Mouse (Mus musculus): Measurements from ENCODE around the gene Hist1h2bl.

Hist1h2bl gene

DNA sequence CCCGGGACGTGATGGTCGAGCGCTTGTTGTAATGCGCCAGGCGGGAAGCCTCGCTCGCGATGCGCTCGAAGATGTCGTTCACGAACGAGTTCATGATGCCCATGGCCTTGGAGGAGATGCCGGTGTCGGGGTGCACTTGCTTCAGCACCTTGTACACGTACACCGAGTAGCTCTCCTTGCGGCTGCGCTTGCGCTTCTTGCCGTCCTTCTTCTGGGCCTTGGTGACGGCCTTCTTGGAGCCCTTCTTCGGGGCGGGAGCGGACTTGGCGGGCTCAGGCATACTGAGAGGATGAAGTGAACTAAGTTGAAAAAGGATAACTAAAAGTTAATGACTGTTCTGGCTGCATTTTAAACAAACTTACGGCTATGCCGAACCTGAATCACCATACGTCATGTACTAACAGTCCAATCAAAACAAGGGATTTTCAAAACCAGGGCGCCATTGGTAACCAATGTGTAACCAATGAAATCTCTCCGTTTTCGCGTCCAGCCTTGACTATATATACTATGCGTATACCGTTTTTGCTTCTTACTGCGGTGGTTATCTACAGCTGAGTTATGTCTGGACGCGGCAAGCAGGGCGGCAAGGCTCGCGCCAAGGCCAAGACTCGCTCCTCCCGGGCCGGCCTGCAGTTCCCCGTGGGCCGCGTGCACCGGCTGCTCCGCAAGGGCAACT, at the start of gene Hist1h2bl, which contains the start of gene Hist1h2ai:
Gene Hist1h2bl (minus strand): TSS at position 280 of the 676 bp plus-strand sequence.
Gene Hist1h2ai (plus strand): TSS at position 559 of the 676 bp plus-strand sequence.
- peak; percentile 91 for DNase-seq (ENCODE audit: low read depth, low spot score)

DNA sequence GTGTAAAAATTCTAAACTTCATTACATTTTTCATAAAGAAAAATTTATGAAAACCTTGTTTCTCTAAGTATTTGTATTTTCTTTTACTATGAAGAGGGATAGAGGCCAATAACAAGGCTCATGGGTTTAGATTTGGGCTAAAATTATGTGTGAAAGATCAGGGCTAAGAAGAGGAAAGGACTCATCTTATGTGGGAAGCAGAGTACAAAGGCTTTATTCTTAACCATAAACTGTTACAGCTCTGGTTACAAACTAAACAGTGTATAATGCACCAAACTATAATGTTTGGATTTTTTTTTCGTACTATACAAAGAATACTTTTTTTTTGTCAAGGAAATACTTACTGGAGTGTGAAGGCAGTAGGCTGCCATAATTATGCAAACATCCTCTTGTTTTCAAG, 39.8 kb upstream of the Hist1h2bl start:
- DNase-seq (ENCODE audit: low read depth, low spot score): no peak

DNA sequence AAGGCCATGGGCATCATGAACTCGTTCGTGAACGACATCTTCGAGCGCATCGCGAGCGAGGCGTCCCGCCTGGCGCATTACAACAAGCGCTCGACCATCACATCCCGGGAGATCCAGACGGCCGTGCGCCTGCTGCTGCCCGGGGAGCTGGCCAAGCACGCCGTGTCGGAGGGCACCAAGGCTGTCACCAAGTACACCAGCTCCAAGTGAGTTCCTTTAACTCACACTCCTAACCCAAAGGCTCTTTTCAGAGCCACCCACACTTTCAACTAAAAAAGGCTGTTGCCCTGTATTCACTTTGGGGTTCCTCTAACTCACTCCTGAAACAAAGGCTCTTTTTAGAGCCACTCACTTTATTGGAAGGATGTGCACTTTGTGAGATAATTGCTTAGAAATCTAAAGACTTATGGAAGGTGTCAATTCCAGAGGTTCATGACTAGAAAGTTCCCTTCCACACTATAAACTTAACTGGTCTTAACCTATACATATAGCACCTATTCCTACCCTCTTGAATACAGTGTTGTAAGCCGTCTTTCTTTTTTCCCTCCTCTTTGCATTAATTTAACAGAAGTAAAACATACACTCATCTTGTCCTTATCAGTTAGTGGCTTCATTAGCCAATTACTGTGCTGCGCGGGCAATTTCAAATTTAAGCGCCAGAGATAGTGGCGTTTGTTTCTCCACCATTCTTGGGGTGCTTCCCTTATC, 38.5 kb upstream of the Hist1h2bl start:
- peak; percentile 64 for DNase-seq (ENCODE audit: low read depth, low spot score)

DNA sequence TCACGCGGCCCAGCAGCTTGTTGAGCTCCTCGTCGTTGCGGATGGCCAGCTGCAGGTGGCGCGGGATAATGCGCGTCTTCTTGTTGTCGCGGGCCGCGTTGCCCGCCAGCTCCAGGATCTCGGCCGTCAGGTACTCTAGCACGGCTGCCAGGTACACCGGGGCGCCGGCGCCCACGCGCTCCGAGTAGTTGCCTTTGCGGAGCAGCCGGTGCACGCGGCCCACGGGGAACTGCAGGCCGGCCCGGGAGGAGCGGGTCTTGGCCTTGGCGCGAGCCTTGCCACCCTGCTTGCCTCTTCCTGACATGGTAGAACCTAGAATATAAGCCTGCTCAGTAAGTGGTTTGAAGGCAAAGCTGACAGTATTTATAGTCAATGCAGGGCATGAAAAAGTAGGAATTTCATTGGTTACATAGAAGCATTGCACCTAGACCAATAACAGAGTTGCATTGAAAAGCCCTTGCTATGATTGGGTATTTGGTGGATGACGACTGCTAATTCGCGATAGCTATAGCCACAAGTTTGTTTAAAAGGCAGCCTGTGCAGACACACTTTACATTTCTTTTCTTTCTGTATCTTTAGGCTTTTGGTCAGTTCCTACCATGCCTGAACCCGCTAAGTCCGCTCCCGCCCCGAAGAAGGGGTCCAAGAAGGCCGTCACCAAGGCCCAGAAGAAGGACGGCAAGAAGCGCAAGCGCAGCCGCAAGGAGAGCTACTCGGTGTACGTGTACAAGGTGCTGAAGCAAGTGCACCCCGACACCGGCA, 37.8 kb upstream of the Hist1h2bl start, which contains the start of the genes Hist1h2ak and Hist1h2bn:
Gene Hist1h2ak (minus strand): TSS at position 304 of the 762 bp plus-strand sequence.
Gene Hist1h2bn (plus strand): TSS at position 600 of the 762 bp plus-strand sequence.
- DNase-seq (ENCODE audit: low read depth, low spot score): peak; percentile 90

DNA sequence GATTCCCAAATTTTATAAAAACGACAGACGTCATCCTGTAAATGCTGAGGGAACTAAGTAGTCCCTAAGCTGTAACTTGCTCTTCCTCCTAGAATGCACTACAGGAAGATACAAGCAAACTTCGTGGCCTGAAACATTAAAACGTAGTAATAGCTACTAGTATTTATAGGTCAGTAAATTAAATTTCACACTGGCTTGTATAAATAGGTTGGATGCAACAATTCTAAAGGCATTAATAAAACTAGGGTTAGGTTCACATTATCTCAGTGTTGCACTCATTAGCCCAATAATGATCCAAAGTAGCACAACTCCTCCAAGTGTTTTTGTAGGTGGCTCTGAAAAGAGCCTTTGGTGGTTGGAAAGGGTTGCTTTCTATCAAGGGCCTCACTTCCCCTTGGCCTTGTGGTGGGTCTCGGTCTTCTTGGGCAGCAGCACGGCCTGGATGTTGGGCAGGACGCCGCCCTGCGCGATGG, 37.1 kb upstream of the Hist1h2bl start:
- DNase-seq (ENCODE audit: low read depth, low spot score): no peak

DNA sequence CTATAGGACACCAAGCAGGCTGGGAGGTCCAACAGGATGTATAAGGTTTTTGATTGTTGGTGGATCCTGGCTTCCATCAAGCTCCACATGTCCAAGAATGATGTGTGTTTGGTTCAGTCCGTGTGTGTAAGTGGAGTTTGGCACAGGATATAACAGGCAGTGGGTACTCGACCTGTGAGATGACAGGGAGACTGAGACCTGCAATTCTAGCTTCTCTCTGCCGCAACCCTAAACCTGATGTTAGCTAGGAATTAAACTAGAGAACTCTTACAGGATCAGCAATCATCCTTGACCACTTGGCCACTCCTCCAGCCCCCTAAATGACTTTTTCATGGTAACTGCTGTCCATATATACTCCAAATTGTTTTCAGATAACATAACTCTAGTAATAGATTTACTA, 36.4 kb upstream of the Hist1h2bl start:
- no peak for DNase-seq (ENCODE audit: low read depth, low spot score)

DNA sequence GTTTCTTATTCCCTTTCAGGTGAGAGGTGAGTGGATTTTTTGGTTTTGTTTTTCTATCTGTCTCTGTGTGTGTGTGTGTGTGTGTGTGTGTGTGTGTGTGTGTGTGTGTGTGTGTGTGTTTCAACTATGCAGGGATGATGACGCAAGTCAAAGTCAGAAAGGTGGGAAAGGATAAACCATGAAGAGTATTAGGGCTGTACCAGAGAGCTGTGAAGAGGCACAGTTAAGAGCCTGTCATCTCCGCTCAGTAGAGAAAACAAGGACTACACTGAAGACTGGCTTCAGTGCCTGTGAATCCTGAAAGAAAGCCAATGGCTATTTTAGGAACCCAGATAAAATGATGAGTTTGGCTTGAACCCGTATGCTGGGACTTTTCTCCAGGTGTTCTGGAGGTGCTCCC, 35.9 kb upstream of the Hist1h2bl start:
- no peak for DNase-seq (ENCODE audit: low read depth, low spot score)

DNA sequence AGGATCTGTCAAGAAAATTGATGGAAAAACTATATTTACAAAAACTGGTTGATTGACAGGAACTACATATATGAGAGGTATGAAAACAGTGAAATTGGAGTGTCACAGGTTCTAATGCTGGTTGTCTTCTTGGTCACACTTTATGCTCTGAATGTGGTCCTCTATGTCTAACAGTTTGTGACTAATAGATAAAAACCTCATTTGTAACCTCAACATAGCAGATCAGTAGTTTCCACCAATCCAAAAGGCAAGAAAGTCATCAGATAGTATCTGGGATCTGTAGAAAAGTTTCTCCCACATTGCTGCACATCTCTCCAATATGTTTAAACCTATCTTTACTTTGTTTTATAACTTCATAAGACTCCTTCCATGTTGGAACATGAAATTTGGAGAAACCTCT, 35.5 kb upstream of the Hist1h2bl start:
- no peak for DNase-seq (ENCODE audit: low read depth, low spot score)

DNA sequence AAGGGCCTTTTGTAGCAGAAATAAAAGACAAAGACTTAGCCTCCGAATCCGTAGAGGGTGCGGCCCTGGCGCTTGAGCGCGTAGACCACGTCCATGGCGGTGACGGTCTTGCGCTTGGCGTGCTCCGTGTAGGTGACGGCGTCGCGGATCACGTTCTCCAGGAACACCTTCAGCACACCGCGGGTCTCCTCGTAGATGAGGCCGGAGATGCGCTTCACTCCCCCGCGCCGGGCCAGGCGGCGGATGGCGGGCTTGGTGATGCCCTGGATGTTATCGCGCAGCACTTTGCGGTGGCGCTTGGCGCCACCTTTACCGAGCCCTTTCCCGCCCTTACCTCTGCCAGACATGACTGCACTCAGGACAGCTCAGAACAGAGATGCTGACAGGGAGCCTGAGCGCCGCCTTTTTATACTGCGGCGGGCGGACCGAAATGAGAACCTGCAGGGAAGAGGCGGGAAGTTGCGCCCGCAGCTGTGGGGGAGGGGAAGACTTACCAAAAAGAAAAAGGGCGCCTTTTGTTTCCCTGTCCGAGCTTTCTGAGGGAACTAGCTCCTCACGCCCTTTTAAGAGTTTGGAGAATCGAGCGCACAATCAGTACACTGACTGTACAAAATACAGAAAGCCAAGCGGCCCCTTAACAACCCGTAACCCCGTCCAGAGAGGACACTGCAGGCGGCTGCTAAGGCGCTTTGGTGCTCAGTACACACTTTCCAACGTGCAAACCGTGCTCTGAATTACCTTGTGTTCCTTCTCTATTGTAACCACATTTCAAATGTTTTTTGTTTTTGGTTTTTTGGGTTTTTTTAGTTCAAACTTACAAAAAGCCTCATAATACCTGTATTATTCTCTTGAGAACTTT, 34.4 kb upstream of the Hist1h2bl start, which contains the start of gene Hist1h4k:
Gene Hist1h4k (minus strand): TSS at position 347 of the 859 bp plus-strand sequence.
- DNase-seq (ENCODE audit: low read depth, low spot score): peak; percentile 88

DNA sequence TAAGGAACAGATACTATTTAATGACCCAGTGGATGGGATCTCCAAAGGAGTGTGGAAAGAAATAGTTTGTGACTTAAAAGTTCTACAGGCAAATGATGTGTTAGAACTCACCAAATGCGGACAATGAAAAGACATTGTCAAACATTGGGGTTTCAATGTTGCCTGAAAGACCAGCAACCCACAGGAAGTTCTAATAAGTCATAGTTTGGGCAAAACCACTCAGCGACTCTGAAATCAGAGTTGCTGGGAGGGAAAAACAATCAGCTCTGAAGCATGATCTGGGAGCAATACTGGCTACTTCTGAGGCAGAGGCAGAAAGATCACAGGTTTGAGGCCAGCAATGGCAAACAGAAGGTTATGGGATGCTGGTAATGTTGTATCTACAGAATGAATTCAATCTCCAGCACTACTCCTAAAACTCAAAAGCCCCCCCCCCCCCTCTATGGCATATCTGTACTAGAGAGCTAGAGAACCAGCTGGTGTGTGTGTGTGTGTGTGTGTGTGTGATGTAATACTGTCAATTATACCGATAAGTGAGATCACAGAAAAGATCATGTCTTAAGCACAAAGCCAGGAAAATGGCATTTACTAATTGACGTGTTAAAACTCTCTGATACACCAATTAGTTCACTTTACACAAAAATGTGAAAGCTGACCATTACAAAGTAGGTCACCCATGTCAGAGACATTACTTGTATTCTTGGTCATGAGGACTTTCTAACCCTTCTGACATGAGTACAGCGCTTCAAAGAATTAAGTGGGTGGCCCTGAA, 33.6 kb upstream of the Hist1h2bl start:
- DNase-seq (ENCODE audit: low read depth, low spot score): peak; percentile 44

DNA sequence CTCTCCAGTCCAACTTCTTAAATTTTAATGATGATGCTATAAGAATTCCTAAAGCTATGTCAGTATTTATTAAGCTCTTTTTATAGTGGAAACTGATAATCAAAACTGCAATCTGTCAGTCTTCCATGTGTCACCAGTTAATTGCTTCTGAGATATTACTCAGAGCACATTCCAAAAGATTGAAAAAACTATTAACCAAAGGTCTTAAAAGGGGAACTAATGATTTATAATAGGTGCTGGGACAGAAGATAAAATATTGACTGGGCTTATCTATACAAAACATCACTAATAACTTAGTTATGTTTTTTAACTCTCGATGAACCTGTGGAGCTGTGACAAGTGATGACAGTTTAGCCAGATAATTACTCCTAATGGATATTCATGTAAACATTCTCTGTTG, 29.1 kb upstream of the Hist1h2bl start:
- no peak for DNase-seq (ENCODE audit: low read depth, low spot score)

DNA sequence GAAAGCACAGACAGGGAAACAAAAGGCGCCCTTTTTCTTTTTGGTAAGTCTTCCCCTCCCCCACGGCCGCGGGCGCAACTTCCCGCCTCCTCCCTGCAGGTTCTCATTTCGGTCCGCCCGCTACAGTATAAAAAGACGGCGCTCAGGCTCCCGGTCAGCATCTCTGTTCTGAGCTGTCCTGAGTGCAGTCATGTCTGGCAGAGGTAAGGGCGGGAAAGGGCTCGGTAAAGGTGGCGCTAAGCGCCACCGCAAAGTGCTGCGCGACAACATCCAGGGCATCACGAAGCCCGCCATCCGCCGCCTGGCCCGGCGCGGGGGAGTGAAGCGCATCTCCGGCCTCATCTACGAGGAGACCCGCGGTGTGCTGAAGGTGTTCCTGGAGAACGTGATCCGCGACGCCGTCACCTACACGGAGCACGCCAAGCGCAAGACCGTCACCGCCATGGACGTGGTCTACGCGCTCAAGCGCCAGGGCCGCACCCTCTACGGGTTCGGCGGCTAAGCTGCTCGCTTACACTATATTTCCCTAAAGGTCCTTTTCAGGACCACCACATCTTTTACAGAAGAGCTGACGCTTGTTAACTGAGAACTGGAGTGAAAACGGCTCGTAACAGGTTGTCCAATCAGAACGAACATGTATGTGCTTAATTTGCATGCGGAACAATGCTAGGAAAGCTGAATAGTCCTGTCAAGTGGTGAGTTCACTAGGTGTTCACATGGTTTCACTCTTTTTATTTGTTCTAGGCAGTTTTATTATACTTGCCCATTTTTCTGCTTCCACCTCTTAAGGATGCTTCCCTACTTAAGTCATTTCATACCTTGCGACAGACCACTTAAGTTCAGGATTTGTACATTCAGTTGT, 19.2 kb upstream of the Hist1h2bl start, which contains the start of gene Hist1h4j:
Gene Hist1h4j (plus strand): TSS at position 159 of the 862 bp plus-strand sequence.
- peak; percentile 80 for DNase-seq (ENCODE audit: low read depth, low spot score)

DNA sequence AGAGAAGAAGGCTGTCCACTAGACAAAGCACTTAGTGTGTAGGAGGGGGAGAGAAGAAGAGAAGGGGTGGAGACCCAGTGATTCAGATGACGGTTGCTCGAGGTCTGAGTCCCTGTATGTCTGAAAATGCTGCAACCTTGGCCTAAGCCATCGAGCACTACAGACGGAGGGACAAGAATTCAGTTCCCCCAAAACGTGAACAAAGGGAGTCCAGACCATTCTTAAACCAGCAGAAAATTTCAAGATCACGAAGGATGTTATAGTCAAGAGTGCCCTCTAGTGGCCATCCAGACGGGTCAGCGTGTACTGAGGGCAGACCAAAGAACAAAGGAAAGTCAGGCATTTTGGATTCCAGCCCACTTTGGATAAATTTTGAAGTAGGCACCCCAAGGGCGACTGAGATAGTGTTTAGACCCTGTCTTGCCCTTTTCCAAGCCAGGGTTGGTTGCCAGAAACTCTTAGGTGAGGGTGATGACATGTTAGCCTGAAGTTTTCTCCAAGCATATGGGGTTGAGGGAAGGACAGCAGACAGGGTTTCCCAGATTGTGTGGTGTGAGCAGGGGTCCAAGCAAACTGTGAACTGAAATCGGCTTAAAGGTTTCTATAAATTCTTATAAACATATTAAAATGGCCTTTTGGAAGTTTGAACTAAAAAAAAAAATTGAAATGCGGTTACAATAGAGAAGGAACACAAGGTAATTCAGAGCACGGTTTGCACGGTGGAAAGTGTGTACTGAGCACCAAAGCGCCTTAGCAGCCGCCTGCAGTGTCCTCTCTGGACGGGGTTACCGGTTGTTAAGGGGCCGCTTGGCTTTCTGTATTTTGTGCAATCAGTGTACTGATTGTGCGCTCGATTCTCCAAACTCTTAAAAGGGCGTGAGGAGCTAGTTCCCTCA, 18.3 kb upstream of the Hist1h2bl start:
- peak; percentile 86 for DNase-seq (ENCODE audit: low read depth, low spot score)

DNA sequence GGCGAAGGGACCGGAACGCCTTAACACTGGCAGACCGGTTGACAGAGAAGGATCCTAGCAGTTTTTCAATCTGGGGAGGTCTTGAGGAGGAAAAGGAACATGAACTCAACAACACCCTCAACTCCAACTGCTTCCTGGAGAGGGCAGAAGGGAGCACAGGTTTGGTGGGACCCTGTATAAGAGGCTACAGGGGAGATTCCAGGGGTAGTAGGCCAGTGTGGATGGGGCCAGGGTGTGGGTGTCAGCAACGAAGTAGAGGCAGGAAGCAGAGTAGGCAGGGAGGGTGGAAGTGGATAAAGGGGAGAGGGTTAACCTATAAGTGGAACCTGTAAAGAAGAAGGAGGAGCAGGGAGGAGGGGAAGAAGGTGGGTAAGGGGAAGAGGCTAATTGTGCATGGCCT, 17.5 kb upstream of the Hist1h2bl start:
- DNase-seq (ENCODE audit: low read depth, low spot score): peak; percentile 20

DNA sequence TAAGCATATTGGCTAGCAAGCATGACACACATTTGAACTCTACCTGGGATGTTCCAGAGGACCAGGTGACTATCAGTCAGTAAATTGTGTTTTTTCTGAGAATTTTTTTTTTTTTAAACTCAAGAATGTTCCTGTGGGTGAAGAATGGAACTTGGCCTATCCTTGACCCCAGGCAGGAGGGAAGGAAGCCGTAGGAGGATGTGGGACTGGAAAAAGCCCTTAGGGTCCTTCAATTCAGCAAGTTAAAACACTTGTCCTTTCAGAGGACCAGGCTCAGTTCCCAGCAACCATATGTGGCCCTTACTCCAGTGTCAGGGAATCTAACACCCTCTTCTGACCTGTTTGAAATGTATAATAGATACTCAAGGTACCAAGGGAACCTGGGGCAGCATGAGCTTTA, 13.6 kb upstream of the Hist1h2bl start:
- DNase-seq (ENCODE audit: low read depth, low spot score): no peak

DNA sequence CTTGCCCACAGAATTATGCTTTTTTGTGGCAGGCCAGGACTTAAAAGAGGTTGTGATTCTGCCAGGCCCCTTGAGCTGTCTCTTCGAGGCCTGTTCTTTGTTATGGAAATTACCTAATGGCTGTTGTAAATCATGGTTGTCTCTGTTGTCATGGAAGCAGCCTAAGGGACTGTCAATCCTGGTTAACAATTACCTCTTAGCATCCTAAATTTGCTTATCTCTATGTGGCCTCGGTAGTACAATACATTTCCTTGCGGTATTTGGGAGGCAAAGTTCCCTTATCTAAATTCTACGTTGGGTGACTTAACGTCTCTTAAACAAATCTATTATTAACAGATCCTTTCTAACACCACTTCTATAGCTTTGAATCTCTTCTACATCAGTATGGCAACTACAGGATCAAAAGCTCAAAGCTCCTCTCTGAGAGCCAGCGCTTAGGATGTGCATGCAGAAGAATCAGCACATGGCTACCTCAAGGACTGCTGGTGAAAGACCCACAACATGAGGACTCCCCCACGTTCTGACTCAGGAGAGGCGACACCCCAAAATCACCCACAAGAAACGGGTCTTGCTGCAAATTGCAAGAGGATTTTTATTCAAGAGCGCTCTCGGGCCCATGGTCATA, 12.1 kb upstream of the Hist1h2bl start:
- DNase-seq (ENCODE audit: low read depth, low spot score): no peak

DNA sequence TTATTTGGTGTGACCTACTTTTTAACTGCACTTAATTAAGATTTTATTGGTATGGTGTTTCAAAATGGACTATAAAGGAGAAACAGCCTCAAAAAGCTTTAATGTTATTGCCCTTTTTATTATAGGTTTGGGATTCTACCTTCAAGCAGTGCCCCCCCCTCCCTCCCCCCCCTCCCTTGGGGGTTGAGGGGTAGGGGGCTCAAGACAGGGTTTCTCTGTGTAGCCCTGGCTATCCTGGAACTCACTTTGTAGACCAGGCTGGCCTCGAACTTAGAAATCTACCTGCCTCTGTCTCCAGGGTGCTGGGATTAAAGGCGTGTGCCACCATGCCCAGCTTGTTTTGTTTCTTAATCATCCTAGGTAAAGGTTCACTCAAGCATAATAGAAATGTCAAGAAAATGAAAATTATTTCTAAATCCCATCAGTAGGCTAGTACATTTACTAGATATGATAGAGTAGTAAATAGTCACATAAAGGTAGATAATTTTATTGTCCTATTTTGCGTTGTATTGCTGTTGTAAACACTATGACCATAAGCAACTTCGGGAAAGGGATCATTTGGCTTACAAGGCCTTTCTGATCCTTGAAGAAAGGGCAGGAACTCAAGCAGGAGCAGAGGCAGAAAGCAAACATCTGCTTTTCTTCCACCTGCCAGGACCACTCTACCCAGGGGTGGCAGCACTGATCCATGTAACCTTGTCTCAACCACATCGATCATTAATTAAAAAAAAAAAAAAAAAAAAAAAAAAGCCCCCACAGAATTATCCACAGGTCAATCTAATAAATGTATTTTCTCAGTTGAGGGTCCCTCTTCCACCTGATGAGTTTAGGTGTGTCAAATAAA, 7.3 kb upstream of the Hist1h2bl start:
- DNase-seq (ENCODE audit: low read depth, low spot score): peak; percentile 32

Data from CD4-positive, CD25-positive, alpha-beta regulatory T cell, adult 2 months (primary cell).